Mouse (Mus musculus) MEL (cell line): ENCODE data around the gene Eri3.

Experiments used
- CTCF ChIP-seq, 3 experiments: IDR thresholded peaks in 2 of 3; conservative IDR thresholded peaks in 1 of 3; 2 replicates each; pipeline ENCODE4 v1.5.1; 2011 to 2012; ENCODE audit warnings: low read length in 3 of 3, low read depth in 2 of 3, mild to moderate bottlenecking in 2 of 3, improper control_type of control experiment in 1 of 3, inconsistent platforms in 1 of 3, mixed read lengths in 1 of 3, moderate library complexity in 1 of 3; ENCODE audit not compliant: control insufficient read depth in 1 of 3, insufficient read depth in 1 of 3, poor library complexity in 1 of 3, severe bottlenecking in 1 of 3
- POLR2A ChIP-seq, 2 experiments: IDR thresholded peaks; 2 replicates each; pipeline ENCODE4 v1.6.1; 2011 to 2012; ENCODE audit warnings: low read length in 2 of 2, mild to moderate bottlenecking in 2 of 2, control low read depth in 1 of 2, improper control_type of control experiment in 1 of 2, low read depth in 1 of 2, moderate library complexity in 1 of 2; ENCODE audit not compliant: control insufficient read depth in 1 of 2, insufficient read depth in 1 of 2, poor library complexity in 1 of 2
- RAD21 ChIP-seq: IDR thresholded peaks from 2 replicates; pipeline ENCODE4 v1.6.1; 2011; ENCODE audit warnings: mild to moderate bottlenecking, low read depth, low read length, improper control_type of control experiment

- TF ChIP-seq RAD21 = no peak
- no peak for TF ChIP-seq CTCF (IDR thresholded peaks at IDR 0.05 in 2 of 3, conservative IDR thresholded peaks at IDR 0.05 in 1 of 3; ENCODE audit: control insufficient read depth in 1 of 3, insufficient read depth in 1 of 3, low read depth in 2 of 3, low read length in 3 of 3, poor library complexity in 1 of 3, severe bottlenecking in 1 of 3)
- no peak for TF ChIP-seq POLR2A (IDR thresholded peaks at IDR 0.05; ENCODE audit: control insufficient read depth in 1 of 2, insufficient read depth in 1 of 2, low read depth in 1 of 2, low read length in 2 of 2, poor library complexity in 1 of 2)
These were observed 105.3 kb downstream of the Eri3 start for GRCm38 (mm10) chr4:117655500-117655863.
